Mouse (Mus musculus) liver, adult 2 months (tissue): Measurements from ENCODE around the gene Zp3.

Experiments used
- CTCF ChIP-seq: fragments of 200-500 bp; IDR thresholded peaks from 2 replicates; pipeline ENCODE4 v1.5.1; 2011; ENCODE audit warnings: low read depth, low read length, control low read depth
- POLR2A ChIP-seq: fragments of 200-500 bp; IDR thresholded peaks from 2 replicates; pipeline ENCODE4 v1.6.1; 2011; ENCODE audit warnings: low read length, control low read depth; ENCODE audit not compliant: insufficient read depth; ENCODE audit errors: extremely low read depth

DNA sequence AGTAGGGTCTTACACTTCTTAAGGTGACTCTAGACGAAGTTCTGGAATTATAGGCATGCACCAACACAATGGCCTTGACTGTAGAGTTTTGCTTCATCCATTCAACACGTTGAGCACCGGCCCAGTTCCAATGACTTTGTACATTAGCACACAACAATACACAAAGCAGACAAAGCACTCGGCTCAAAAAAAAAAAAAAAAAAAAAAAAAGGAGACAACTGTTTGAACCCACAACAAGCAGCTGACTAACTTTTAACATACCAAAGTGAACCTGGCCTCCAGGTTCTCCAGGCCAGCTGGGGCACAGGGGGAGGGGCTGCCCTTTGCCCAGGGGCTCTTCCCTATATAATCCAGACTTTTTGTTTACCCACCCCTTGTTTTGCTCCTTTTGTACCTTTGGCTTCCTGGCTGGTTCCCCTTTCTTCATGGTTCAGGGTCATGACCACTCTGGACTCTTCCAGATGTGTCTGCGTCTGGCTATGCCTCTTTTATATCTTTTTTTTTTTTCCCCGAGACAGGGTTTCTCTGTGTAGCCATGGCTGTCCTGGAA lies 44.2 kb upstream of the Zp3 start:
- TF ChIP-seq POLR2A (no peak), CTCF (no peak)
